Mouse (Mus musculus) hindbrain, embryonic 11.5 days (tissue): Measurements from ENCODE around the gene Itga6. TPM values are rescaled to one million over a fixed set of nuclear protein-coding genes. Genes with fewer than 3 reads are reported as not detected.

Experiments used
- ATAC-seq: fragments of 200-750 bp; cut with Nextera tagmentation; 2 replicates; pipeline ENCODE4 v1.8.0; 2017; ENCODE audit warnings: mild to moderate bottlenecking, moderate TSS enrichment, moderate library complexity; ENCODE audit not compliant: low FRiP score
- DNase-seq: peaks from one replicate; pipeline ENCODE4 v3.0.0-alpha.2; 2015; ENCODE audit warnings: low spot score
- H3K27ac ChIP-seq: fragments of 300-500 bp; sonication (generic); 2 replicates; pipeline ENCODE4 v1.5.1; 2014; ENCODE audit warnings: mild to moderate bottlenecking, low read depth, low read length
- H3K27me3 ChIP-seq: fragments of 300-500 bp; sonication (generic); 2 replicates; pipeline ENCODE4 v1.6.1; 2014; ENCODE audit warnings: mild to moderate bottlenecking, low read length, moderate library complexity, mixed read lengths; ENCODE audit not compliant: control insufficient read depth, insufficient read depth
- H3K36me3 ChIP-seq: fragments of 300-500 bp; sonication (generic); 2 replicates; pipeline ENCODE4 v1.6.1; 2014; ENCODE audit warnings: mild to moderate bottlenecking, low read length, moderate library complexity, mixed read lengths; ENCODE audit not compliant: control insufficient read depth, insufficient read depth
- H3K4me1 ChIP-seq: fragments of 300-500 bp; sonication (generic); replicated peaks from 2 replicates; pipeline ENCODE4 v1.6.1; 2014; ENCODE audit warnings: low read length, mixed read lengths; ENCODE audit not compliant: control insufficient read depth, insufficient read depth
- H3K4me2 ChIP-seq: fragments of 300-500 bp; sonication (generic); replicated peaks from 2 replicates; pipeline ENCODE4 v1.6.1; 2014; ENCODE audit warnings: mild to moderate bottlenecking, low read depth, low read length
- H3K4me3 ChIP-seq: fragments of 300-500 bp; sonication (generic); 2 replicates; pipeline ENCODE4 v1.5.1; 2014; ENCODE audit warnings: low read depth, low read length
- H3K9ac ChIP-seq: fragments of 300-500 bp; sonication (generic); 2 replicates; pipeline ENCODE4 v1.6.1; 2014; ENCODE audit warnings: low read depth, low read length
- H3K9me3 ChIP-seq: fragments of 300-500 bp; sonication (generic); 2 replicates; pipeline ENCODE4 v1.6.1; 2016; ENCODE audit warnings: low read length; ENCODE audit not compliant: control insufficient read depth
- WGBS: fragments of 180-500 bp; shearing (Covaris S2); extraction: QIAGEN DNeasy Blood & Tissue Kit; methylation state at CpG from one replicate; pipeline ENCODE4 v1.1.7; 2014; 5-methylcytosine and 5-hydroxymethylcytosine counted together
- polyA plus RNA-seq: library from polyadenylated mRNA; unstranded; fragments of >200 nt; fragmentation: Nextera tagmentation; extraction: Ambion mirVana; gene quantifications from 2 replicates; pipeline ENCODE4 v1.2.1, GENCODE M21; 2014

The Itga6 gene
- polyA plus RNA-seq, 1 experiment from 2014 or later: 25.5 TPM

DNA sequence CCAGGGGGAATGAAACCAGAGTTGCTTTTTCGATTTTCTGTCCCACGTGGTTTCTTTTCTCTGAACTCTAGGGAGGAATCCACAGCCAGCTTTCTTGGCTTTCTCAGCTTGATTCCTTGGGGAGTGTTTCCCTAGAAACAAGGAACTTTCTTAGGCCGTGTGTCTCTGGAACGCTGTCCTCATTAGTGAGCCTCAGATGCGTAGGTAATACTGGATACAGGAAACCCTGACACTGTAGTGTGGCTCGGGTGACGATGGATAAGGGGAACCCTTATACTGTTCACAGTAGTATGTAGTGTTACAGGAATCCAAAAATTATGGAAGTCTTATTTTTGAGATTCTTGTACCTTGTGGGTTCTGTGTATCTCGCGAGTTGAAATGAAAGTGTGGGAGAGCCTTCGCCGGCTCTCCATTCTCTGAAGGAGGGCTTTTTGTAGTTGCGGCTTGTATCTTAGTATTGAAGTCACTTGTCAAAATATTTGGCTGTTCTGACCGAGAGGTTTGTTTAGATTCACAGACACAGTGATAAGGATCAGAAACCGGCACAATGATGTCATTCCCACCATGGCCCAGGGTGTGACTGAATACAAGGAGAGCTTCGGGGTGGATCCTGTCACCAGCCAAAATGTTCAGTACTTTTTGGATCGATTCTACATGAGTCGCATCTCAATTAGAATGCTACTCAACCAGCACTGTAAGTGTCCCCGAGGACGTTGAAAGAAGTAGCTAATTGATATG is 137.7 kb downstream of the Itga6 start:
- H3K4me1 ChIP-seq: no peaks in the 10 kb centered on the region
- H3K4me2 ChIP-seq: no peak overlapping the region
- H3K4me3 ChIP-seq: no peak overlapping the region
- WGBS: 88% methylated on average over 19 of the region's 19 CpGs
- no peaks in the 10 kb centered on the region for H3K36me3 ChIP-seq
- no peaks in the 10 kb centered on the region for H3K27me3 ChIP-seq
- DNase-seq (no peak), ATAC-seq (no peak)
- H3K9ac ChIP-seq: no peak overlapping the region
- no peaks in the 10 kb centered on the region for H3K9me3 ChIP-seq
- H3K27ac ChIP-seq: no peak overlapping the region

GRCm38 (mm10) chr2:71887269-71887668 is 141.9 kb downstream of the Itga6 start:
- Histone ChIP-seq H3K27me3 (no peaks in the 10 kb centered on the region), H3K27ac (no peak overlapping the region), H3K4me3 (no peak overlapping the region), H3K4me2 (no peak overlapping the region), H3K9ac (no peak overlapping the region), H3K4me1 (no peaks in the 10 kb centered on the region), H3K9me3 (no peaks in the 10 kb centered on the region), H3K36me3 (no peaks in the 10 kb centered on the region)
- ATAC-seq (no peak), DNase-seq (no peak)
- WGBS: 100% methylated on average over 4 of the region's 4 CpGs

GRCm38 (mm10) chr2:71888437-71888836 is 143.0 kb downstream of the Itga6 start:
- 86% methylated on average over 4 of the region's 4 CpGs for WGBS
- Histone ChIP-seq H3K4me3 (no peak overlapping the region), H3K27me3 (no peaks in the 10 kb centered on the region), H3K9ac (no peak overlapping the region), H3K4me1 (no peaks in the 10 kb centered on the region), H3K4me2 (no peak overlapping the region), H3K27ac (no peak overlapping the region), H3K9me3 (no peaks in the 10 kb centered on the region), H3K36me3 (no peaks in the 10 kb centered on the region)
- DNase-seq: no peak
- ATAC-seq: no peak

GRCm38 (mm10) chr2:71891536-71891935 is 146.1 kb downstream of the Itga6 start:
- no peak for ATAC-seq
- no peaks in the 10 kb centered on the region for H3K36me3 ChIP-seq
- no peaks in the 10 kb centered on the region for H3K4me1 ChIP-seq
- no peak overlapping the region for H3K27ac ChIP-seq
- no peaks in the 10 kb centered on the region for H3K9me3 ChIP-seq
- H3K4me3 ChIP-seq: no peak overlapping the region
- no peak overlapping the region for H3K9ac ChIP-seq
- 94% methylated on average over 2 of the region's 2 CpGs for WGBS
- no peak overlapping the region for H3K4me2 ChIP-seq
- DNase-seq: no peak
- no peaks in the 10 kb centered on the region for H3K27me3 ChIP-seq

DNA sequence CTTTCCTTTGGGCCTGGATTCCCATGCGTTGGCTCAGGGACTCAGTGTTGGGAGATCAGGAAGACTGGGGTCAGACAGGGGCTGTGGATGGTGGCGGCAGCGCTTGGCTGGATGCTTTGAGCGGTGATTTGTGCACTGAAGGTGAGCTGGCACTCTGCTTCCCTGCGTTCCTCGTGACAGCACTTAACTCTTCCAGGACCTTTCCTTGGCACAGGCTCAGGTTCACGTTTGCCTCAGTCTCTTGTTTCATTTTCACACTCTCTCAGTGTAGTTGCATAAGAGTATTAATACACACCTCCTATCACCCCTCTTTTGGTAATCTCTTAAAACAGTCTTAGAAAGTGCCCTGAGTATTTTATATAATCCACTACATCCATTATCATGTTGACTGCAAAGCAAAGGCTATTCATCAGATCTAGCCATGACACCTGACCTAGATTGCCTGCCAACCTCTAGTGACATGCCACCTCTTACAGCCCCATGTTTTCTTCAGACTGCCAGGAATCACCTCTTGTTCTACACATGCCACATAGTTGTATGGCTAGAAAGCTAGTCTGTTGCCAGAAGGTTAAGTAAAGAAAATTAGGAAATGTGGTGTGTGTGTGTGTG is 147.4 kb downstream of the Itga6 start:
- no peaks in the 10 kb centered on the region for H3K4me1 ChIP-seq
- WGBS: 95% methylated on average over 7 of the region's 7 CpGs
- no peak for DNase-seq
- no peak overlapping the region for H3K4me3 ChIP-seq
- no peaks in the 10 kb centered on the region for H3K36me3 ChIP-seq
- no peak overlapping the region for H3K9ac ChIP-seq
- H3K27ac ChIP-seq: no peak overlapping the region
- no peak overlapping the region for H3K4me2 ChIP-seq
- H3K9me3 ChIP-seq: no peaks in the 10 kb centered on the region
- H3K27me3 ChIP-seq: no peaks in the 10 kb centered on the region
- no peak for ATAC-seq

DNA sequence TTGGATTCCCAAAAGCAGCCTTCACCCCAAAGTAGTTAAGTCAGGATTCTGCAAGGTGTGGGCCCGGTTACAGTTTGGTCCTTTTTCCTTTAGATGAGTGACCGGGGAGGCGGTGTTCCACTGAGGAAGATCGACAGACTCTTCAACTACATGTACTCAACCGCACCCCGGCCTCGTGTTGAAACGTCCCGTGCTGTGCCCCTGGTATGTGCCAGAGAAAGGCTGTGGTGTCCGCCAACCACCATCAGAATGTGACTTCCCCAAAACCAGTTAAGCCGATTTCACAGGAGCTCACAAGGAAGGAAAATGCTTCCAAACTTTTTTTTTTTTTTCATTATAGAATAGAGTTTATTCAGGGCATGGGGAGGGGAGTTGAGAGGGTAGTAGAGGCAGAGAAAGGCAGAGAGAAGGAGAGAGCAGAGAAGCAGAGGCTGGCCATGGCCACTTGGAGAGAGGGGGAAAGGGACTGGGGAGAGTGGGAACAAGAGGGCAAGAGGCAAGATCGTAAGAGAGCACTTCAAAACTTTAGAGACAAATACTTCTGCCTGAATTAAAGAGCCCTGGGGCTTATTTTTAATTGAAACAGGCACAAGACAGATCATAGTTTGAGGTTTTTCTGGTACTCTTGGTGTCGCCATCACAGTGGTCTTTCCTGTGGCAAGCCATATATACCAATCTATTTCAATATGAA is 150.3 kb downstream of the Itga6 start:
- WGBS: 91% methylated on average over 13 of the region's 13 CpGs

GRCm38 (mm10) chr2:71897420-71897819 is 152.0 kb downstream of the Itga6 start:
- no peak overlapping the region for H3K9ac ChIP-seq
- DNase-seq (no peak), ATAC-seq (no peak)
- H3K4me2 ChIP-seq: no peak overlapping the region
- H3K4me3 ChIP-seq: no peak overlapping the region
- H3K27me3 ChIP-seq: no peaks in the 10 kb centered on the region
- H3K9me3 ChIP-seq: no peaks in the 10 kb centered on the region
- no peak overlapping the region for H3K27ac ChIP-seq
- H3K4me1 ChIP-seq: no peaks in the 10 kb centered on the region
- H3K36me3 ChIP-seq: no peaks in the 10 kb centered on the region
- 74% methylated on average over 12 of the region's 12 CpGs for WGBS

More for the DNA sequence above, 150.3 kb downstream of the Itga6 start:
- Histone ChIP-seq H3K36me3 (no peaks in the 10 kb centered on the region), H3K27me3 (no peaks in the 10 kb centered on the region), H3K9me3 (no peaks in the 10 kb centered on the region), H3K4me1 (no peaks in the 10 kb centered on the region), H3K9ac (no peak overlapping the region), H3K27ac (no peak overlapping the region), H3K4me3 (no peak overlapping the region), H3K4me2 (no peak overlapping the region)
- ATAC-seq (no peak), DNase-seq (no peak)

DNA sequence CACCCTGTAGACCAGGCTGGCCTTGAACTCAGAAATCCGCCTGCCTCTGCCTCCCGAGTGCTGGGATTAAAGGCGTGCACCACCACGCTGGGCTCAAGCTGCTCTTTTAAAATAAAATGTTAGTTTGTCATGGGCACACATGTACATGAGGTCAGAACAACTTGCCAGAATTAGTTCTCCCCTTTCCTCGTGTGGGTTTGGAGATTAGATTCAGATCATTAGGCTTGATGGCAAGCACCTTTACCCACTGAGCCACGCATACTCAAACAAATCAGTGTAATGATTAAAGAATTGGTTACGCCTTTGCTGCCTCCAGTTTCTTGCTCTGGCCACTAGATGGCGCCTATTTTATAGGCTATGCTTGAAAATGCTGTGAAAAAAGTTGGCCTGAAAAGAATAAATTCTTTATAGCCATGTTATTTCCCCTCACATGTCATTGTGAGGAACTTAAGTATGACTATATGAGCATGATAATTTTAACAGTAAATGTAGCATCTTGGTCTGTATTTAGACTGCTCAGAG is 153.0 kb downstream of the Itga6 start:
- H3K9me3 ChIP-seq: no peaks in the 10 kb centered on the region
- WGBS: 55% methylated on average over 8 of the region's 8 CpGs
- no peaks in the 10 kb centered on the region for H3K27me3 ChIP-seq
- no peak overlapping the region for H3K4me2 ChIP-seq
- ATAC-seq (no peak), DNase-seq (peak; percentile 72)
- no peak overlapping the region for H3K9ac ChIP-seq
- no peak overlapping the region for H3K4me3 ChIP-seq
- H3K36me3 ChIP-seq: no peaks in the 10 kb centered on the region
- no peak overlapping the region for H3K27ac ChIP-seq
- no peaks in the 10 kb centered on the region for H3K4me1 ChIP-seq
